Mouse (Mus musculus) fibroblast of lung, adult 2 months (primary cell): ENCODE data around the gene Epb41.
A peak's percentile ranks its signal among the peaks of the same experiment; 100 is the strongest.

Experiments used
- DNase-seq: peaks from one replicate; pipeline ENCODE4 v3.0.0-alpha.2; 2011; ENCODE audit warnings: low read depth

The Epb41 gene

GRCm38 (mm10) chr4:132074933-132075769, at the start of gene Epb41:
Gene Epb41 (minus strand): TSS chr4:132075321.
- peak; percentile 57 for DNase-seq

- DNase-seq, result no peak
These were observed 48.0 kb upstream of the Epb41 start for GRCm38 (mm10) chr4:132123166-132123565.

GRCm38 (mm10) chr4:132121674-132122073, 46.6 kb upstream of the Epb41 start:
- DNase-seq, result no peak

GRCm38 (mm10) chr4:132119566-132119965, 44.4 kb upstream of the Epb41 start:
- DNase-seq, result no peak

GRCm38 (mm10) chr4:132116315-132116714, 41.2 kb upstream of the Epb41 start:
- DNase-seq, result no peak

DNA sequence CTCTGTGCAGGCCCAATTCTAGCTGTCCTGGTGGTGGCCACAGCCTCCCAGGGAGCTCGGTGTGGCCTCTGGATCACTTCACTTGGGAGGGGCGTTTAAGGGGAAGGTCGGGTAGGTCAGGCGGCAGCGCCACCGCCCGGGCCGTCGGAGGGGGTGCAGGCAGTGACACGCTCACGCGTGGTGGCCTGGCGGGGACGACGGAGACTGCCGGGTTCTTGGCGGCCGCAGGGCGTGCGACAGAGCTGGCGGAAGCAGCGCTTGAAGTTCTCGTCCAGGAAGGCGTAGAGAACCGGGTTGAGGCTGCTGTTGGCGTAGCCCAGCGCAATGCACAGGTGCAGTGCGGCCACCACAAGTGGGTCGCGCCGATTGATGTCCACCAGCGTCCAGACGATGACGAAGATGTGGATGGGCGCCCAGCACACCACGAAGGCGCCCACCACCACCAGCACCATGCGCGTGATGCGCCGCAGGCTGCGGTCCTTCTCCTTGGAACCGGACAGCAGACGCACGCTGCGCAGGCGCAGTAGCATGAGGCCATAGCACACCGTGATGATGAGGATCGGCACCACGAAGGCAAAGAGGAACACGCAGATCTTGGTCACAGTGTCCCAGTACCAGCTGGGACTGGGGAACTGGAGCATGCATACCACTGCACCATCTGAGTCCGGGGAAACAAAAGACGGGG, 38.4 kb upstream of the Epb41 start:
- DNase-seq, result no peak

DNA sequence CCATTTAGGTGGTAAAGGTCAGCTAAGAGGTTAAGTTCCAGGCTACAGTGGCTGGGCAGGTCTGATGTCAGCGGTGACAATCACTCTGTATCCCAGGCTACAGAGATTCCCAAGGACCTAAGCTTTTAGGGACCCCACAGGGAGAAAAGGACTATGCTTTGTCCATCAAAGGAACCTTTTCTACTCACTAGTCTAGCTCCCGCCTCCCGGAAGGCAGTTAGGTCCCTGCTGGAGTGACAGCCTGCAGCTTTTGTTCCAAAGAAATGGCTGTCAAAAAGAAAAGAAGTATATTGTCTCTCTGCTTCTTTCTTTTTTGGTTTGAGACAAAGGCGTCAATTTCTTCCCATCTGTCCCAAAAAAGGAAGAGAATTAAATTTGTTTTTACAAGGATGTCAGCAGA, 36.1 kb upstream of the Epb41 start:
- no peak for DNase-seq

- DNase-seq, result no peak
These were observed 33.1 kb upstream of the Epb41 start for GRCm38 (mm10) chr4:132108221-132108620.

GRCm38 (mm10) chr4:132101152-132101551, 26.0 kb upstream of the Epb41 start:
- no peak for DNase-seq

GRCm38 (mm10) chr4:132099548-132099947, 24.4 kb upstream of the Epb41 start:
- no peak for DNase-seq

DNA sequence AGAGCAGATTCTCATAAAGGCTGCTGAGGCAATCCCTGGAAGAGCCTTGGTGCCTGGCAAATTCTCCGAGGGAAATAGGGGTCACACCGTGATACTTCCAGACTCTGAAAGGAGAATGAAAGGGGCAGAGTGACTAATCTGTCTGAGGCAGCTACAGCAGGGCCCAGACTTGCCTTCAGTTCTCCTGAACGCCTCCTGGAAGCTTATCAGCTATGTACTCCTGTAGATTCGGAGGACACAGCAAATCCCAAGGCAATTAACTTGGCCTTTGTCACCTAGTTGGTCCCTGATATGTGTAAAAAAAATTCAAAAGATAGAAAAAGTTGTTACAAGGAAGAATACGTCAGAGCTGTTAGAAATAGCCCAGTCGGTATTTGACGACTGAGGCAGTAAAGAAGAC, 19.9 kb upstream of the Epb41 start:
- no peak for DNase-seq

DNA sequence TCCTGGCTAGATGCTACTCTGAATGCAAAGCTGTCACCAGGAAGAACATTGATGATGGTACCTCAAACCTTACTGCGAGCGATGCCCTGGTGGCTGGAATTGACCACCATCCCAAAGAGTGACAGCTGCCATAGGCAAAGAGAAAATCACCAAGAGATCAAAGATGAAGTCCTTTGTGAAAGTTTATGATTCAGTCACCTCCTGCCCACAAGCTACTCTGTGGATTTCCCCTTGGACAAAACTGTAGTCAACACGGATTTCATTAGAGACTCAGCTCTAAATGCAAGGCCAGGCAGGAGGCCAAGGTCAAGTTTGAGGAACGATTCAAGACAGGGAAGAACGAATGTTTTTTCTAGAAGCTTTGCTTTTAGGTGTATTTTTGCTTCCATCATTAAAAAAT, 18.8 kb upstream of the Epb41 start:
- no peak for DNase-seq

GRCm38 (mm10) chr4:132093136-132093535, 18.0 kb upstream of the Epb41 start:
- DNase-seq, result no peak

DNA sequence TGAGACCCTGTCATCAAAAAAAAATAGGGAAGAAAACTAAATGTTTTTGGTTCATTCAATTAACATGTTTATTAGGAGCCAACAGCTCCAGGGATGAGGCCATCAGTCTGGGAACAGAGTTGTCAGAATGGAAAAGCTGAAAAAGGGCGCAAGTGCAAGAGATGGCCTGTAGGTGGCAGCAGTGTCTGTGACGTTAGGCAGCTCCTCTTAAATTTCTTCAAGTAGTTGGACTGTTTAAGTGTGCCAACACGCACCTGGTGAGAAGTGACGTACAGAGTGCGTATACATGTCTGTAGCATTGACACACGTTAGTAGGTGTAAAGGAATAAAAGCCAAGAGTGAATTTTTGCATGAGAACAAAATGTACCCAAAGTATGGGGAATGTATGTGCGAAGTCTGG, 13.8 kb upstream of the Epb41 start:
- DNase-seq, result no peak

DNA sequence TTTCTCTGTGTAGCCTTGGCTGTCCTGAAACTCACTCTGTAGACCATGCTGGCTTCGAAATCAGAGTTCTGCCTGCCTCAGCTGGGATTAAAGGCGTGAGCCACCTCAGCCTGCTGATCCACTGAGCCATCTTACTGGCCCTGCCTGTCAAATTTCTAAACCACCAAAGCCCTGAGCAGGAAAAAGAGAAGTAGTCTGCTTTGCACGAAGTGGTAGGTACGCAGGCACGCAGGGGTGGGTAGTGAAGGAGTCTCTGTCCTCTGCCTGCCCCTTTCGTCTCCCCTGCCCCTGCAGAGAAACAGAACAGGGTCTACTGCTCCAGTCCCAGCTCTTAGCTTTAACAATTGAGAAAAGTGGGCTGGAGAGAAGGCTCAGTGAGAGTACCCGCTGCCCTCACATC, 10.0 kb upstream of the Epb41 start:
- no peak for DNase-seq

- no peak for DNase-seq
These were observed 5.4 kb upstream of the Epb41 start for GRCm38 (mm10) chr4:132080492-132080983.

DNA sequence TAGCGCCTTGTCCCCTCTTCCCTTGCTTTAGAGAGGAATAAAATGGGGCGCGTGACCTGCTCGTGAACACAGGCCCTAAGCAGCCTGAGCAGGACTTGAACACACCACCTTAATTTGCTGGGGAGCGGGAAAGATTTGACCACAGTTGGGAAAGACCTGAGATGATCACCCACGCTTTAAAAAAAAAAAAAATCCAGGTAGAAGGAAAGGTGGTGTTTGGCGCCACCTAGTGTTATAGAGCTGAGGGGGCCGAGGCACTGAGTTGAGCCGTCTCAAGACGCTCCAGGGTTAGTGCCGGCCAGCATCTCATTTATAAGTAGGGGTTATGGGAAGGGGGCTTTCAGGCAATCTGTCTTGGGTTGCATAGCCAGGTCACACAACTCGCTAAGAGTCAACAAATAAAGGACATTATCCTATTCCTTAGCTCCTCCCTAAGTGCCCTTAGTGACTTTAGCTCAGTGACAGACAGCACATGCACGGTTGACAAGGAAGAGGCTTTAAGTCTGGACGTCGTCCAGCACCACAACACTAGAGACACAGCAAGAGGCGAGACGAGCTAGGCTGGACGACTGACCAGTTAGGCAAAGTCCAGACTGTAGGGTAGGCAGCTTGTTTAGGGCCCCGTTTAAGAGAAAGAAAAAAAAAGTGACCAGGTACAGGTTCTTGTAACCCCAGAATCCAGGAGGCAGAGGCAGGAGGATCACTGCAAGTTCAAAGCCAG, 4.6 kb upstream of the Epb41 start:
- DNase-seq, result no peak

GRCm38 (mm10) chr4:132078296-132078714, 3.2 kb upstream of the Epb41 start:
- DNase-seq, result no peak

DNA sequence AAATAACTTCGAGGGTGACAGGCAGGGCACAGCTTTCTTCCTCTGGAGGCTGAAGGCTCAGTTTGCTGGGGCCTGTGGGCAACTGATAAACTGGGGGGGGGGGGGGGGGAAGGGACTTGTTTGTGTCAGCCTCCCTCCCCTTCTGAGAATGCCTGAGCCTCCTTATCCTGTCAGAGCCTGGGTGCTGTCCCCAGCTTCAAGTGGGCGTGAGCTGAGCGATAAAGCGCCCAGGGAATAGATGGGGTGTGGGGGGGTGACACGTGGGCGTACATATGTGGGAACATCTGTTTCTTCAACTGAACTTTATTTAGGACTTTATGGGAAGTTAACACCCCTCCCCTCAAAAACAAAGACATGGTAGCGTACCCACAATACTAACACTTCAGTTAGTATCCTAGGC, 2.3 kb upstream of the Epb41 start:
- DNase-seq, result no peak

DNA sequence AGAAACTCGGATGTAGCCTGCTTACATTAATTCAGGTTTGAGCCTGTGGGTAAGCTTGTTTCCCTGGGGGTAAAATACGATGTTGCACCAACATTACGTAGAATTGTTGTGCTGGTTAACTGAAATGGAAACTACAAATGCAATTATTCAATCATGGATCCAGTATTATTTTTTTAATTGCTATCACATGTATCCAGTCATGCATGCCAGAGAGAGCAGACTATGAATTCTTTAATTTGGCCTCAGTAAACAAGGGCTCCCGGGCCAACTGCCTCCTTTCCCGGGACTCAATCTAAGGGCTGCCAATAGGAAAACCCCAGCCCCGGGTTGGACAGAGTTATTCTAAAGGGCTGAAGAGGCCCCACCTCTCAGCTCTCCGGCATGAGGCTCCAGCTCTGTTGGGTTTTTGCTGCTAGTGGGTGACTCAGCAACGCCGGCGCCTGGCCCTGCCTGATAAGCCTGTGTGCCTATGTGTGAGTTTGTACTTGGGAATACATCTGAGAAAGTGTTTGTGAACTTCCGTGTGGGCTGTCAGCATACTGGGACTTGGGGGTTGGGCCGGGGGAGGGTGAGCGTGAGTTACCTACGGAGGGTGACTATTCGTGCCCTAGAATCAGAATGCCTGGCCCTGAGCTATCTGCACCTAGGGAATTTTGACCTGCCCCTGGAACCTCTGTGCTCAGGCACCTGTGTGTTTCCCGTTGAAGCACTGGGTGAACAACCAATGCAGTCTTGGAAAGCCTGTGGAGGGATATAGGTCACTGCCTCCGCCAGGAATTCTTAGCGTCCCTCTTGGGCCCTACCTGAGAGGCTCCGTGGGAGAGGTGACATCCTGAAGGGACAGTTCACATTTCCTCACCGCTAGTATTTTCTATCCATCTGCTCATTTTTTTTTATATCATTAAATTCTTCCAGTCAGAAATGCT, 1.6 kb upstream of the Epb41 start:
- DNase-seq, result peak; percentile 51

GRCm38 (mm10) chr4:132075796-132076195, 675 bp upstream of the Epb41 start:
- no peak for DNase-seq
